Mouse (Mus musculus): ENCODE results near the gene Nav2. TPM values are rescaled to one million over a fixed set of nuclear protein-coding genes. Genes with fewer than 3 reads are reported as not detected.
A peak's percentile ranks its signal among the peaks of the same experiment; 100 is the strongest.

The Nav2 gene
- total and polyA plus RNA-seq, 3 experiments: 2.0 to 2.7 TPM; not detected in 1

DNA sequence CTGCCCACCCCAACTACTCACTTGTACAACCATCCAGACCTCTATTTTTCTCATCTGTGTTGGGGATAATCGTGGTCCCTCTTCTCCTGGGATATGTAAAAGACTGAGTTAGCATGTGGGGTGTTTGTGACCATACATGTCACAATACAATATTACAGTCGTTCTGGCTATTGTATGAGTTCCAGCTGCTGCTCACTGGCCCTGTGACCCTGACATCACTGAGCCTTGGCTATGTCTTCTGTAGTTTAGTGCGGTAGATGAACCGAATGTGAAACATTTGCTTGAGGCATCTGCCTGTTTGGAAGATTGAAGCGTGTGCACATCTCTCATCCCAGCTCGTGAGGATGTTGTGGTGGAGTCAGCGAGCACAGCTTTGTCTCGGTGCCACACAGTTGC is 410.4 kb downstream of the Nav2 start:
- TF ChIP-seq ZMIZ1 (IDR thresholded peaks at IDR 0.05; ENCODE audit: low read depth, low read length) (no peak), MXI1 (IDR thresholded peaks at IDR 0.05; ENCODE audit: low read depth, low read length) (no peak), POLR2A (IDR thresholded peaks at IDR 0.05; ENCODE audit: control insufficient read depth in 1 of 2, insufficient read depth in 1 of 2, low read depth in 1 of 2, low read length in 2 of 2, poor library complexity in 1 of 2) (no peak), ZKSCAN1 (IDR thresholded peaks at IDR 0.05; ENCODE audit: low read depth, low read length) (no peak), TBP (IDR thresholded peaks at IDR 0.05; ENCODE audit: low read depth, low read length) (no peak), POLR2AphosphoS2 (IDR thresholded peaks at IDR 0.05; ENCODE audit: low read length) (no peak), GATA1 (IDR thresholded peaks at IDR 0.05; ENCODE audit: low read depth, low read length) (no peak), TAL1 (IDR thresholded peaks at IDR 0.05; ENCODE audit: low read length) (no peak), BHLHE40 (IDR thresholded peaks at IDR 0.05; ENCODE audit: borderline replicate concordance, low read depth, low read length) (no peak), TCF12 (IDR thresholded peaks at IDR 0.05; ENCODE audit: low read depth, low read length) (no peak), ZNF384 (IDR thresholded peaks at IDR 0.05; ENCODE audit: low read depth, low read length) (no peak), RAD21 (IDR thresholded peaks at IDR 0.05; ENCODE audit: low read depth, low read length) (no peak), KAT2A (conservative IDR thresholded peaks at IDR 0.05; ENCODE audit: low read depth, low read length) (no peak), MAX (IDR thresholded peaks at IDR 0.05; ENCODE audit: low read length) (no peak), GABPA (IDR thresholded peaks at IDR 0.05; ENCODE audit: low read depth, low read length) (no peak), CHD1 (IDR thresholded peaks at IDR 0.05; ENCODE audit: low read depth, low read length) (no peak), EP300 (IDR thresholded peaks at IDR 0.05; ENCODE audit: low read depth in 1 of 2, low read length in 2 of 2) (no peak), CTCF (IDR thresholded peaks at IDR 0.05 in 2 of 3, conservative IDR thresholded peaks at IDR 0.05 in 1 of 3; ENCODE audit: control insufficient read depth in 1 of 3, insufficient read depth in 1 of 3, low read depth in 2 of 3, low read length in 3 of 3, poor library complexity in 1 of 3, severe bottlenecking in 1 of 3) (no peak), RCOR1 (IDR thresholded peaks at IDR 0.05; ENCODE audit: low read depth, low read length) (no peak)
- peaks cover 25 to 48% of the 10 kb centered on the region in 2 experiments for H3K4me1 ChIP-seq (ENCODE audit: control insufficient read depth in 1 of 2, insufficient read depth in 2 of 2, low read length in 2 of 2)

DNA sequence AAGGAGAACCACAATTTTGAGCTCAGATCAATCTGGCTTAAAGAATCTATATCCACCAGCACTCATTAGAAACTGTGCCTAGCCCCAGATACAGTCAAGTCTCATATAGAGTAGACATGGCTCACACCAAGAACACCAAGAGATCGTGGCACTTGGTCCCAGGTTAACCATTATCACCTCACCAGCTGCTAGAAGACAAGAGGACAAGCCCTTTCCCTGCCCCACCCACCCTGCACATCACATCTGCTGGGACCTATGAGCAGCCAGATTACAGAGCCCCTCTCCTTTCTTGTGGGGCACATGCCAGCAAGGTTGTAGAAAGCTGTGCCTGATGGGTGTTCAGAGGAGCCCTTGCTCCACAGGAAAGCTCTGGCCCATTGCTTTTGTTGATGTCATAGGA is 411.5 kb downstream of the Nav2 start:
- Histone ChIP-seq H3K79me2 (ENCODE audit: control insufficient read depth, insufficient read depth, low read length, poor library complexity) (no peaks in the 10 kb centered on the region; the same call in 1 of the 2 replicates), H3K9me3 (replicated peaks; ENCODE audit: insufficient read depth, low read length) (no peaks in the 10 kb centered on the region), H3K4me3 (ENCODE audit: control insufficient read depth in 1 of 2, insufficient read depth in 1 of 2, low read depth in 2 of 2, low read length in 2 of 2) (no peak overlapping the region), H3K4me1 (ENCODE audit: control insufficient read depth in 1 of 2, insufficient read depth in 2 of 2, low read length in 2 of 2) (peaks cover 25 to 52% of the 10 kb centered on the region in 2 experiments), H3K9ac (ENCODE audit: control insufficient read depth, low read depth, low read length, poor library complexity, severe bottlenecking) (no peak overlapping the region), H3K27me3 (ENCODE audit: control insufficient read depth in 1 of 2, insufficient read depth in 2 of 2, low read length in 2 of 2) (no peaks in the 10 kb centered on the region), H3K36me3 (ENCODE audit: control insufficient read depth in 1 of 2, insufficient read depth in 2 of 2, low read length in 2 of 2) (peaks cover 0 to 35% of the 10 kb centered on the region in 2 experiments; a peak in 2 of 4 replicates), H3K27ac (ENCODE audit: control insufficient read depth, low read depth, low read length) (peak overlapping the region; percentile 99)
- TF ChIP-seq ETS1 (IDR thresholded peaks at IDR 0.05; ENCODE audit: low read depth, low read length): peak; percentile 62; the same call in 1 of the 2 replicates
- 0 out of 2 replicates have a peak, but pooled peaks have one; percentile 26 for TF ChIP-seq MYC (IDR thresholded peaks at IDR 0.05; ENCODE audit: low read depth, low read length)
- TF ChIP-seq POLR2A (IDR thresholded peaks at IDR 0.05; ENCODE audit: control insufficient read depth in 1 of 2, insufficient read depth in 1 of 2, low read depth in 1 of 2, low read length in 2 of 2, poor library complexity in 1 of 2): peak in 1 of 2 experiments; percentile 45; a peak in 1 of 4 replicates
- TF ChIP-seq ZC3H11A (IDR thresholded peaks at IDR 0.05; ENCODE audit: low read depth, low read length): no peak
- peak; percentile 71 for DNase-seq (ENCODE audit: low read depth, low spot score)

More for the DNA sequence above, 410.4 kb downstream of the Nav2 start:
- no peak for DNase-seq (ENCODE audit: low read depth, low spot score)
- Histone ChIP-seq H3K27ac (ENCODE audit: control insufficient read depth, low read depth, low read length) (no peak overlapping the region), H3K79me2 (ENCODE audit: control insufficient read depth, insufficient read depth, low read length, poor library complexity) (no peaks in the 10 kb centered on the region; the same call in 1 of the 2 replicates), H3K27me3 (ENCODE audit: control insufficient read depth in 1 of 2, insufficient read depth in 2 of 2, low read length in 2 of 2) (no peaks in the 10 kb centered on the region), H3K36me3 (ENCODE audit: control insufficient read depth in 1 of 2, insufficient read depth in 2 of 2, low read length in 2 of 2) (peaks cover 0 to 35% of the 10 kb centered on the region in 2 experiments; a peak in 2 of 4 replicates), H3K9ac (ENCODE audit: control insufficient read depth, low read depth, low read length, poor library complexity, severe bottlenecking) (no peak overlapping the region), H3K4me3 (ENCODE audit: control insufficient read depth in 1 of 2, insufficient read depth in 1 of 2, low read depth in 2 of 2, low read length in 2 of 2) (no peak overlapping the region), H3K9me3 (replicated peaks; ENCODE audit: insufficient read depth, low read length) (no peaks in the 10 kb centered on the region)

All from MEL (cell line).